Mouse (Mus musculus) telencephalon, adult 2 months (tissue): ENCODE results near the gene Smtn.

Experiments used
- DNase-seq: peaks from one replicate; pipeline ENCODE4 v3.0.0-alpha.2; 2011; ENCODE audit warnings: low read depth, low spot score

Gene Smtn

DNA sequence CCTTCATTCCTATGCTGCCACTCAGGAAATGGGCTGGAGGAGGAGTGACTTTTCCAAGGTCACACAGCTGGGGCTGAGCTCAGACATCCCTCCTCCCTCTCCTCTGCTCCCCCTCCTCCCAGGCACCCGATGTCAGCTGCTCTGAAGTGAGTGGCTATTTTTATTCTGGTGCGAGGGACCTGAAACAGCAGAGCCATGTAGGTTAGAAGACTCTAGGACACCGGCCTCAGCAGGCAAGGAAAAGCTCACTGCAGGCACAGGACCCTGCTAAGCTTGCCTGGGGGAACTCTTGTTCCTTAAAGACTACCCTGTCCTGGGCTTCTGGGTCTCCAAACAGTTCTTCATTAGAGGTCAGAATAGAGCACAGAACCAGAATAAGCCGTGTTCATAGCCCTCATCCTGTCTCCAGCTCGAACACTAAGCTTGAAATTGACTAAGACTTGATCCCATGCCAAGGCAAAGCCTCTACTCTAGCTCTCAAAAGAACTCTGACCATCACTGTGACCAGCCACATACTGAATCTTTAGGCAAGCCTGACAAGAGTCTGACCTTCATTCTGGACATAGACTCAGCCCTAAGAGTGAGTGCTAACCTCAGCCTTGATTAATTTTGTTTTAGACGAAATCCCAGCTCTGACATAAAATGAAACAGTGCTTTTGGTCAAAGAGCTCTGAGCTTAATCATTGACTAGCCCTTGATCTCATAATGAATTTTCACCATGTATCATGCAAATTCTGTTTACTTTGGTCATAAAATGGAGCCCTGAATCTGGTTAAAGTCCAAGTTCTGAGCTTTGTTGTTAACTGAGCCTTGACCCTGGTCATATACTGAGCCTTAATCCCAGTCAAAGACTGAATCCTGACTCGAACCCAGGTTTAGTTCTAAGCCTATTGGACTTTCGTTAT lies 31.0 kb downstream of the Smtn start:
- peak; percentile 42 for DNase-seq

DNA sequence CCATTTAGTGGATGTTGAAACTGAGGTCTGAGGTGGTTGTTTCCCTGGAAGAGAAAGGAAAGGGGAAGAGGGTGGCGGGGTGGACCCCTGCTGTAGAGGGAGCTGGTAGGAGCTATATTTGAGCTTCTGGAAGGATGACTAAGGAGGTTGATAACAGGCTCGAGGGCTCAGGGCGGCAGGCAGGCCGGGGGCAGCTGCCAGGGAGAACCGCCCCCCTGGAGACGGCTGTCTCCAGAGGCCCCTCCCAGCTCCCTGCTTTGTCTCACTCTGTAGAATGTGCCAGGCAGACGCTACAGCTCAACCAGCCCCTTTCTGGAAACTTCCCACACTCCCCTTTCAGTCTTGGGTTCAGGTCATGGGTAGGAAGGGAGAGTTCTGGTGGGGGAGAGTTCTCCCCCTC lies 32.2 kb downstream of the Smtn start:
- DNase-seq = peak; percentile 44

DNA sequence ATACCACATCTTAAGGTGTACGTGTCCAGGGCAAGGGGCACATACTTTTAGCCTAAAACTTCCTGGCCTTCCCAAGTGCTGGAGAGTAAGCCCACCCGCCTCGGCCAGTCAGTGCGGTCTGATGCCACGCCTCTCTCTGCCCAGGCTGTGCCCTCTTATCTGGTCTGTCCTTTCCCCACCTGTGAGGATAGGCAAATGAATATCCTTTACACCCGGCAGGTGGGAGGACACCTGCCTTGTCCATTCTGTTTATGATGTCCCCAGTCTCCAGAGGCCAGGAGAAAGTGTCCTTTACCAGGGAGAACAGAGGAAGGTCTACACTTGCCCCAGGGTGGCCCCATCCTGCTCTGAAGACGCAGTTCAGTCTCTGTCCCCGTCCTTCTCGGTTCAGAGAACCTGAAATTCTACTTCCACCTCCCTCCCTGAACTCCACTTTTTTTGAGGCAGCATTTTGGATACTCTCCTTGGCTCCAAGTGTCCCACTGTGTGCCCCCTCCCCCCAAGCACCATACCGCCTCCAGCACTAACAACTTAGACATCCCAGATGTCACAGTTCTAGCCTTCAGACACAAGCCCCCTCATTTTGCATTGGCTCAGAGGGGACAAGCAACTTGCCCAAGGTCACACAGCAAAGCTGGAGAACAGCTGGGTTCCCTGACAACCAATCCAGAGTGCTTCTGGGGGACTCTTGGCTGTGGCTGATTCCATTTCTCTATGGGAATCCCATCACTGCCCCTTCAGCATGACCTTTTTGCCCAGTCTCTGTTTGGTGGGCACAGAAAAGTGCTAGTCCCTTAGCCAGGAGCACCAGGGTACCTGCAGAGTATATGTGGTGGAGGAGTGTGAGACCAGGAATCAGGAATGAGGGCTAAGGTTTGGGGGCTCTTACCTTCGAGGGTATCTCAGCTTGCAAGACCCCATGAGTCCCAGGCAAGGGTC lies 36.4 kb downstream of the Smtn start:
- no peak for DNase-seq

DNA sequence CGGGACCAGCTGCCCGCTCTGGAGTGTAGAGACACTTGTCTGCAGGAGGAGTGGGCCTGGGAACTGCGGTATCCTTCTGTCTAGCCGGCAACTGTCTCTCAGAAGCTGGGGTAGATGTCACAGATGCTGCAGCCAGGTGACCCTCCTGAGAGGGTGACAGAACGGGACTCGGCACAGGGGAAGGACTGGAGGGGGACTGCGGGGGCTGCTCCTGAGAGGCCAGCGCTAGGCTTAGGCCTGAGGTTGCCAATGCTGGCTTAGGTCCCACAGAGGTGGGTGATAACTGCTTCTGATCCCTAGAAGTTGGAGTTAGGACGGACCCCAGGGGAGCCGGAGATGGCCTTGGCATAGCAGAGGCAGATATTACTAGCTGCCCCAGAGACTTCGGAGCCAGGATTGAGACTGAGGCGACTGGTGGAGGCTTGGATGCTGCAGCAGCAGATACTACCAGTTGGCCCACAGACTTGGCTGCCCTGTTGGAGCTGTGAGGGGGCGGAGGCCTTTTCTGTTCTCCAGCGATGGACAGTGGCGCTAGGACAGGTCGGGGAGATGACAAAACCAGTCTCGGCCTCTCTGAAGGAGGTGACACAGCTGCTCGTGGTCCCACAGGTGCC lies 37.8 kb downstream of the Smtn start:
- DNase-seq = no peak

DNA sequence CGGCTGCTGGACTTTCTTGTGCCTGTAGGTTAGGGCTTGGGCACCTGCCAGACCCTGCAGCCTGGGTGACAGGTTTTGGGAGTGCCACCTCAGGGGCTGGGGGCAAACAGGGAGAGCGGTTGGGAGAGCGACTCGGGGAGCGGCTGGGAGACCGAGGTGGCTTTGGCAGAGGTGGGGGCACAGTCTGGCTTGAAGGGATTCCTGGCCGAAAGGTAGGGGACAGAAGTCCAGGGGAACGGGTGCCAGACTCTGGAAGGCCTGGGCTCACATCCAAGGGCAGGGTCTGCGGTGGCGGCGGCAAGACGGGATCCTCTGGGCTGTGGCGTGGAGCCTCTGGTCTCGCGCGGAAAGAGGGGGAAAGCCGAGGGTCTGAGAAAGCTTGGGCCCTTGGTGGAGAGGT lies 38.4 kb downstream of the Smtn start:
- no peak for DNase-seq

DNA sequence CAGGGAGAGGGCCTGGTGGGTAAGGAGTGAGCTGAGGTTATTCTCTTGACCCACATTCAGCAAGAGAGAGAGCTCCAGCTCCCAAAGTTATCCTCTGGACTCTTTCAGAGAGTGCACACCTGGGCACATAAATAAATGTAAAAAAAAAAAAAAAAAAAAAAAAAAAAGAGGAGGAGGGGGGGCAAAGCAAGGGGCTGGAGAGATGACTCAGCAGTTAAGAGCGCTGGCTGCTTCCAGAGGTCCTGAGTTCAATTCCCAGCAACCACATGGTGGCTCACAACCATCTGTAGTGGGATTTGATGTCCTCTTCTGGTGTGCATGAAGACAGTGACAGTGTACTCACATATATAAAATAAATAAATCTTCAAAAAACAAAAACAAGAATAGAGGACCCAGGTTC lies 43.1 kb downstream of the Smtn start:
- DNase-seq = no peak

DNA sequence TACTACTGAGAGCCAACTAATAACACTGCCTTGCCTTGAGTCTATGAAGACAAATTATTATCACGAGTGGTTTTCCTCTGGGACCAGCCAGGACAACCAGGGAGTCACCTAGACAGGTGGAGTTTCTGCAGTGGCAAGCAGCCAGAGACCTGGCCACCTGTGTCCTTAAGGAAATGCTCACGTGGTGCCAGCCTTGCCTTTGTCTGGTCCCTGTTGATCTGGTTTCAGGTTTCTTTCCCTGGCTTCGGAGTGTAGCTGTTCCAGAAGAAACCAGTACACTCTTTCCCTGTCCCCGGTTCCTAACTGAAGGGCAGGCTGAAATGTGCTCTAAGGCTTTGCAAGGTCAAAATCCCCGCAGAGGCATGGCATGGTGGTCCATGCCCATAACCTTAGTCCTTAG lies 43.7 kb downstream of the Smtn start:
- DNase-seq = no peak

DNA sequence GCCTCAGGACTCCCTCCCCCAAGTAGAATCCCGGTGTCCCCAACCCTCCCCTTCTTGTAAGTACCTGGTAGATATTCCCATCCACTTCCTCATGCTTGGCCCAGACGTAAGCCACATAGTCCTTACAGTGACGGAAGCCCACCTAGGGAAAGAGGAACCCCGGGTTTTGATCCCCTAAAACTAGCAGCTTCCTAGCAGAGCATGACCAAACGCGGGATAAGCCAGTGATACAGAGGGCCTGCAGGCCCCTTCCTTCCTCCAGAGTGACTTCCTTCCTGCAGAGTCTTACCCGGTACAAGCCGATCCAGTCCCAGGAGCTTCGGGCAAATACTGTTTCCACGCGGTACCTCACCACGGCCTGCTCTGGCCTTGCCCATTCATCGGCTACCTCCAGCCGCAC lies 44.9 kb downstream of the Smtn start:
- no peak for DNase-seq

DNA sequence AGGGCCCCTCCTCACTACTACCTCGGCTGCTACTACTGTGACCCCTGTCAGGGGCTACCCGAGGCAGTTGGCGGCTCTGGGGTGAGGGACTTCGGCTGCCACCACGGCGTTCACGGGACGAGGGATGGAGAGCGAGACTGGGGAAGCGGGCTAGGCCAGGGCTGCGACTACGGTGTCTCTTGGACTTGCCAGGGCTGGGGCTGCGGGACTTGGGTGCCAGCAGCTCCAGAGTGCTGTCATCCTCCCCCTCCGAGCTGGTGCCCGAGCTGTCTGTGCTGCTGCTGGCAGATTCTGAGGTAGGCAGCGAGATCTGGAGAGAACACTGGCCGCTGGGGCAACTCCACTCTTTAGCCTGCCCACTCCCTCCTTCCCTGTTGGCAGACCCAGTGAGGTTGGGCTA lies 45.6 kb downstream of the Smtn start:
- DNase-seq = no peak

DNA sequence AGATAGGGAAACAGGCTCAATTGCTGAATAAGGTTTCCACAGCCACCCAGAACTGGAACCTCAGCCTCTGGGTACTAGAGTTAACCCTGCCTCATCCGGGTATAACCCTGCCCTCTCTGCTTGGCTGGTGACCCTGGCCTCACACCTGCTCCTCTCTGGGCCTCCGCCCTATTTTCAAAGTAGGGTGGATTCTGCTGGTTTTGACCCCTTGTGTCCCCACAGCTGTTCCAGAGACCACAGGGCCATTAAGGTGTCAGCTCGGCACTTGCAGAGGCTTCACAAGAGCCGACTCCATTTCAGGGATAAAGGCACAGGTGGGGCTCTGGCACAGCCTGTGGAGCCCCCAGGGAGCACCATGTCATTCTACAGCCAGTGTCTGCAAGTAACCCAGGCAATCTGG lies 47.7 kb downstream of the Smtn start:
- no peak for DNase-seq

DNA sequence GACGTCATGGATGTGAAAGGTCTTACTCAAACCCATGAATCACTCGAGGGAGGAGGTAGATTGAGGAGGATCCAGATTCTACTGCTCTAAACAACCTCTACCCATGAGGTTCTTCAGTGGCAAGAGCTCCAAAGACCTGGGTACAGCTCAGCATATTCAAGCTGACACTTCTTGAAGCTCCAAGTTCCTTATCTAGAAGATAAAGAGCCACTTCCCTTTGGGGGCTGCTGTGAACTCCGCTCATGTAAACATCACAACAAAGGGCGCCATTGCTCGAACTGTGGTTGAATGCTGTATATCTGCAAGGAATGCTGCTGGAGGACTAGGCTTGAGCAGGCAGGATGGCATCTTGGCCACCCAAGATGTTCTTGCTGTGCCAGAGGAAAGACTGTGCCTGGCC lies 51.4 kb downstream of the Smtn start:
- no peak for DNase-seq

DNA sequence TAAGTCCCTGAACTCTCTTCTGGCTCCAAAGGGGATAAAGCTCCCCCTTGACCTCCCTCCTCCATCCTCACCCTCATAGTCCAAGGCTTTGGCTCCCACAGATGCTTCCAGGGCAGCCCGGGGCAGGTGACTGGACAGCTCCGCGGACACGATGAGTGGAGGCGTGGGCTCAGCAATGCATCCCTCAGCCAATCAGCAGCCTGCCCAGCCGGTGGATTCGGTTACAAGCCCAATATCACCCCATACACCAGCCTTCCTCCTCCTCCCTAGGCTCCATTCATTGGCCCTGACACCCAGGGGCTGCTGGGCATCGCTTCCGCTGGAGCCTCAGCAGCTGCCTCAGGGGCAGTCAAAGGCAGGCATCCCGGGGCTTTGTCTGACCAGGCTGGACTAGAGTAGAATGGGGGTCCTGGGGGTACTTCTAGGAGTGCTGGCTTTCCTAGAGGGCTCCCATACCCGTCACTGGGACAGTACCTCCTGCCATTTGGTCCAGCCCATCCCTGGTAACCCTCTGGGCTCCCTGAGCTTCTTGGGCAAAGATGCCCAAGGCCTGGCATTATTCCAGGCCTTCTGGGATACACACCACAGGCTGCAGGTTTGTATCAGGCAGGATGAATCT lies 52.4 kb downstream of the Smtn start, which contains the start of gene Pla2g3:
Pla2g3 (plus strand) TSS at position 333 of the 619 bp plus-strand sequence.
- no peak for DNase-seq

DNA sequence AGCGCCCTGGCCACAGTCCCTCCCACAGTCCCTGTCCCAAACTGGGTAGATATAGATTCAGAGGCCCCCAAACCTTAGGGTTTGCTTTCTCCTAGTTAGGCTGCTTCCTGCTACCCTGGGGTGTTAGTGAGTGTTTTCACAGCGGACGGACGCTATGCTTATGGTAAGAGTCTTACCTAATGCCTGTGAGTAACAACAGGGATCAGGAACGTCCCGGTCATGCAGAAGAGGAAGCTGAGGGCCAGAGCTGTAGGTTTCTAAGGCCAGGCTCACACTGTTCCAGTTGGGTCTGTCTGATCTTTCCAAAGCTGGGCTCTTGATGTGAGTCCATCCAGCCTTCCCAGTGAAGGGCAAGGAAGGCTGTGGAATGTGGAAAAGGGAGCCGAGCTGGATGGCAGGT lies 54.1 kb downstream of the Smtn start:
- DNase-seq = no peak

DNA sequence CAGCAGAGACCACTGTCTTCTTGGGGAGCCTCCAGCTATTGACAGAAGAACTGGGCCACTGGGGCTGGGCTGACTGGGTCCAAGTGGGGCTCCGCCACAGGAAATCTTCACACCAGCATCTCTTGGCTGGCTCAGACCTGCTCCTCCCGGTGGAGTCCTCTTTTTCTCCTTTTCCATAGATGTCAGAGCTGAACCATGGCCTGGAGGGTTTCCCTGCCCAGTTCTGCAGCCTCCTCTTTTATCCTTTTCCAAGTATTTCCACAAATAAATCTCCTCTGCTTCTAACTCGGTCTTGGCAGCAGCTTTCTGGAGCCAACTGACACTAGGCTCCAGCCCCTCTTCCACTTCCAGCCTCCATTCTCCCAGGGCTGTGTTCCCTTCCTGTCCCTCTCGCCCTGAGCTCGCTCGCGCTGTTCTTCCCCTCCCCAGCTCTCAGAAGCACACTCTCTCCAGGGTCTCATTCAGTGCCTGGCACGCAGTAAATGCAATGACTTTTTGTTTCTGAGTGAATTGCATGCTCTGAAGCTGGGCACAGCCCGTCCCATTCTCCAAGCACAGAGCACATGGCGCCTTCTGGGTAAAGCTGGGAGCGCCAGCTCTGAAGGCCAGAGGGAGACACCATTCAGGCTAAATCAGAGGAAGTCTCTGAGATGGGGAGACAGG lies 56.3 kb downstream of the Smtn start:
- peak; percentile 38 for DNase-seq

DNA sequence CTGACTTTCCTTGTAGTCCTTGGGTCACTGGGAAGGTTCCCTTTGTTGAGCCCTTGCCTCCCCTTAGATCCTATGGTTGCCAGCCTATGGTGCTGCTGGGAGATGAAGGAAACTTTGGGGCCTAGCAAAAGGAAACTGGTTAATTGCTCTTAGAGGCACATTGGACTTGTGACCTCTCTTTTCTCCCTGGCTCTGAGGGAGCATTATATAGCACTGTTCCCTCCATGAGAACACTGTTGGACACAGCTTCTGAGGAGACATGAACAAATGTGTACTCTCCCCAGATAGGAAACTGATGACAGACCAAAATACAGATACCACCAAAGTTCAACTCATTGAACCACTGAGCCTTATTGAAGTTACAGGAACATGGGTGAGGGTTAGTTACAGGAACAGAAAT lies 64.9 kb downstream of the Smtn start:
- DNase-seq = no peak

DNA sequence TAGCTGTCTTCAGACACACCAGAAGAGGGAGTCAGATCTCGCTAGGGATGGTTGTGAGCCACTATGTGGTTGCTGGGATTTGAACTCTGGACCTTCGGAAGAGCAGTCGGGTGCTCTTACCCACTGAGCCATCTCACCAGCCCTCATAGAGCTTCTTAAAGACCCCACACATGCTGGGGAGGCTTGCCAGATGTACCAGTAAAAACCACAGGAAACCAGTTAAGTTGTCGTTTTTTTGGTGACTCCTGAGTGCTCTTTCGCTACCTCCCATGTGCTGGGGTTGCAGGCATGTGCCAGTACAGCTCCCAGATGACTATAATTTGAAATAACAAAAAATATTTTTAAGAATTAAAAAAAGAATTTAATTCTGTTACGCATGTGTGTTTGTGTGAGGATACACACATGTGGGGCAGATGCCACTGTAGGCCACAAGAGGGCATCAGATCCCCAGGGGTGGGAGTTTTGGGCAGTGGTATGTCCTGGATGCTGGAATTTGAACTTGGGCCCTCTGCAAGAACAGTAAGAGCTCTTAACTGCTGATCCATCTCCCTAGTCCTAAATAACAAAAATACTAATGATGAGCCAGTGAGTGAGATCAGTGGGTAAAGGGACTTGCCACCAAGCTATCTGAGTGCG lies 65.8 kb downstream of the Smtn start:
- DNase-seq = no peak

DNA sequence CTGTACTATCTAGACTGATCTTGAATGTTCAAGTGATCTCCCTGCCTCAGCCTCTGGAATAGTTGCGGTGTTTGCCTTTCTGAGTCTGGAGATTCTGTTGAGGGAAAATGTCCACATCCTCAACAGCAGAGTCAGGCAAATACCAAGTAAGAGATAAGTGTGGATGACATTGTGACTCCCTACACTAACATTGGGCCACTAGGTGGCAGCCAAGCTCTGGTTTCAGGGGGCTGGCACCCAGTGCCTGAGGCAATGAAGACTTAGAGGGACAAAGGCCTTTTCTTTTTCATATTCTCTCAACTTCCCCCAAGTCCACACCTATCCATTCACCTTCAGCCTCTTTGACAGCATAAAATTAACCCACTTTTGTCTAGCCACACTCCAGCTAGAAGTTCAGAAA lies 67.9 kb downstream of the Smtn start:
- DNase-seq = no peak

DNA sequence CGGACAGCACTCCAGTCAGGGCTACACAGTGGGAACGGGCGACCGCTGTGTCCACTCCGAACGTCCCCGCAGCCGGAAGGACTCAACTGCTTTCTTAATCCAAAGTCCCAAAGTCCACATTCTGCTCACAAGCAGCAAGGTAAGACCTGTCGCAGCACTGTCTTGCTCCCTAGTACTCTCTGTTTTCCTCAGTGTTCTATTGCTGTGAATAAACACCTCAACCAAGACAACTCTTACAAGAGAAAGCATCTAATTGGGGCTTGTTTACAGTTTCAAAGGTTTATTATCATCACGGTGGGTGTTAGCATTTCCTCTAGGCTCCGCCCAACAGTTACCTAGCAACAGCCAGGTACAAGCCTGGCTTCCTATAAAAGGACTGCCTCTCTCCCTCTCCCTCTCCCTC lies 69.0 kb downstream of the Smtn start:
- DNase-seq = no peak
